In genomic region chr13:44496596-44496995, GRCm38 (mm10) we compare ENCODE assay signal across 22 mouse cellular contexts.
DNase-seq lines count a peak whose midpoint lies in the region; ATAC-seq and TF ChIP-seq lines count a peak whose summit lies in the region.
"Had no signal": no experiment of that assay in that cellular context is flagged by ENCODE, and none has a peak within 500 bp of the region (broad histone marks: within the 10 kb centered on the region; RNA-seq: fewer than 3 reads in every experiment).

No protein-coding gene starts in this region.

- H3K4me1 ChIP-seq in limb, embryonic 14.5 days (ENCODE audit: control insufficient read depth, insufficient read depth, low read length) = peaks cover 43% of the 10 kb centered on the region
- peaks cover 24% of the 10 kb centered on the region for H3K4me1 ChIP-seq in kidney, embryonic 15.5 days
- H3K4me1 ChIP-seq in forebrain, embryonic 11.5 days (replicated peaks; ENCODE audit: control insufficient read depth, insufficient read depth, low read length) = peaks cover 4% of the 10 kb centered on the region; the same call in 1 of the 2 replicates

- TF ChIP-seq POLR2A in limb, embryonic 14.5 days (IDR thresholded peaks at IDR 0.05; ENCODE audit: borderline replicate concordance, extremely low read depth, insufficient read depth, insufficient read length) = no peak

- H3K9me3 ChIP-seq in limb, embryonic 14.5 days (ENCODE audit: control insufficient read depth, low read length) = no peaks in the 10 kb centered on the region
- no peaks in the 10 kb centered on the region for H3K9me3 ChIP-seq in kidney, embryonic 15.5 days (replicated peaks)
- no peaks in the 10 kb centered on the region for H3K9me3 ChIP-seq in forebrain, embryonic 11.5 days (ENCODE audit: control insufficient read depth, low read length)
- H3K9me3 ChIP-seq: embryonic facial prominence, embryonic 15.5 days; forebrain, embryonic 12.5 days; heart, embryonic 10.5 days; hindbrain, embryonic 13.5 days; megakaryocyte, embryonic 14.5 days; neural tube, embryonic 13.5 days had no signal

- H3K4me3 ChIP-seq in limb, embryonic 14.5 days (replicated peaks; ENCODE audit: low read length) = no peak overlapping the region
- no peak overlapping the region for H3K4me3 ChIP-seq in kidney, embryonic 15.5 days (replicated peaks)
- no peak overlapping the region for H3K4me3 ChIP-seq in forebrain, embryonic 11.5 days (ENCODE audit: low read depth, low read length)
- H3K4me3 ChIP-seq: embryonic facial prominence, embryonic 15.5 days; forebrain, embryonic 12.5 days; heart, embryonic 10.5 days; hindbrain, embryonic 13.5 days; megakaryocyte, embryonic 14.5 days; neural tube, embryonic 13.5 days had no signal

- WGBS in limb, embryonic 14.5 days = 28% methylated on average over 9 of the region's 9 CpGs
- 56% methylated on average over 9 of the region's 9 CpGs for WGBS in kidney, embryonic 15.5 days
- 61% methylated on average over 9 of the region's 9 CpGs for WGBS in forebrain, embryonic 11.5 days

- no peak overlapping the region for H3K4me2 ChIP-seq in limb, embryonic 14.5 days (replicated peaks; ENCODE audit: low read depth, low read length, severe bottlenecking)
- no peak overlapping the region for H3K4me2 ChIP-seq in kidney, embryonic 15.5 days
- no peak overlapping the region for H3K4me2 ChIP-seq in forebrain, embryonic 11.5 days (ENCODE audit: low read depth, low read length, severe bottlenecking)
- H3K4me2 ChIP-seq: embryonic facial prominence, embryonic 15.5 days; forebrain, embryonic 12.5 days; hindbrain, embryonic 13.5 days; neural tube, embryonic 13.5 days had no signal

- no peaks in the 10 kb centered on the region for H3K27me3 ChIP-seq in limb, embryonic 14.5 days (ENCODE audit: control insufficient read depth, insufficient read depth, low read length)
- no peaks in the 10 kb centered on the region for H3K27me3 ChIP-seq in kidney, embryonic 15.5 days
- H3K27me3 ChIP-seq in forebrain, embryonic 11.5 days (ENCODE audit: control insufficient read depth, insufficient read depth, low read length) = no peaks in the 10 kb centered on the region; the same call in 1 of the 2 replicates
- H3K27me3 ChIP-seq: embryonic facial prominence, embryonic 15.5 days; hindbrain, embryonic 13.5 days; megakaryocyte, embryonic 14.5 days; neural tube, embryonic 13.5 days; Patski had no signal

- no peak overlapping the region for H3K9ac ChIP-seq in limb, embryonic 14.5 days (ENCODE audit: low read depth, low read length, severe bottlenecking)
- H3K9ac ChIP-seq in kidney, embryonic 15.5 days = no peak overlapping the region
- no peak overlapping the region for H3K9ac ChIP-seq in forebrain, embryonic 11.5 days (ENCODE audit: low read length)
- H3K9ac ChIP-seq: embryonic facial prominence, embryonic 15.5 days; forebrain, embryonic 12.5 days; hindbrain, embryonic 13.5 days; neural tube, embryonic 13.5 days had no signal

- intact Hi-C loops in left cerebral cortex, postnatal 4 days (cut with DNase I) = no loop called here
- intact Hi-C loops in left cerebral cortex, postnatal 36 days (cut with DNase I) = no loop called here

- peak; percentile 65 for DNase-seq in left cerebral cortex, postnatal 4 days
- no peak for DNase-seq in left cerebral cortex, postnatal 36 days (ENCODE audit: low spot score in 2 of 2)
- peak; percentile 76 to 78 for DNase-seq in cerebellum, adult 18-20 months
- DNase-seq in cerebellum, postnatal 36 days = peak; percentile 74 to 80
- peak; percentile 15 for DNase-seq in limb, embryonic 14.5 days (ENCODE audit: low spot score)
- no peak for DNase-seq in forebrain, embryonic 11.5 days (ENCODE audit: low spot score)
- DNase-seq: B cell, adult 2 months; heart, postnatal 14 days; kidney, postnatal 10 days; lung, postnatal 10 days; thymus, postnatal 25 days had no signal

- ATAC-seq in limb, embryonic 14.5 days (ENCODE audit: low FRiP score, low read depth) = no peak
- no peak for ATAC-seq in kidney, embryonic 15.5 days (replicated peaks; ENCODE audit: low FRiP score)
- no peak for ATAC-seq in forebrain, embryonic 11.5 days (replicated peaks; ENCODE audit: low FRiP score)
- no peak for ATAC-seq in CD4-positive, CD25-positive, alpha-beta regulatory T cell, adult 4 months
- ATAC-seq: activated CD4-positive, CD25-positive, alpha-beta regulatory T cell, adult 4 months; intestine, embryonic 16.5 days; Patski had no signal

- peak overlapping the region; percentile 70 for H3K27ac ChIP-seq in limb, embryonic 14.5 days (replicated peaks; ENCODE audit: low read depth, low read length)
- no peak overlapping the region for H3K27ac ChIP-seq in kidney, embryonic 15.5 days
- H3K27ac ChIP-seq in forebrain, embryonic 11.5 days (ENCODE audit: low read depth, low read length) = no peak overlapping the region
- H3K27ac ChIP-seq: embryonic facial prominence, embryonic 15.5 days; forebrain, embryonic 12.5 days; heart, embryonic 10.5 days; hindbrain, embryonic 13.5 days; neural tube, embryonic 13.5 days had no signal

- H3K36me3 ChIP-seq in limb, embryonic 14.5 days (ENCODE audit: control insufficient read depth, insufficient read depth, low read length) = no peaks in the 10 kb centered on the region
- no peaks in the 10 kb centered on the region for H3K36me3 ChIP-seq in kidney, embryonic 15.5 days
- no peaks in the 10 kb centered on the region for H3K36me3 ChIP-seq in forebrain, embryonic 11.5 days (ENCODE audit: control insufficient read depth, insufficient read depth, low read length)
- H3K36me3 ChIP-seq: embryonic facial prominence, embryonic 15.5 days; forebrain, embryonic 12.5 days; heart, embryonic 10.5 days; hindbrain, embryonic 13.5 days; neural tube, embryonic 13.5 days had no signal

Comparison
In these comparisons a context has a peak if more than half of its experiments do, and no peak if none do; other contexts are left out.
1. DNase-seq: peak in left cerebral cortex, postnatal 4 days (single experiment), cerebellum, adult 18-20 months (2 of 2), cerebellum, postnatal 36 days (2 of 2) and limb, embryonic 14.5 days (single experiment); none in left cerebral cortex, postnatal 36 days (0 of 2) and forebrain, embryonic 11.5 days (single experiment).